Mouse (Mus musculus) kidney, adult 2 months (tissue): Measurements from ENCODE around the gene Tmc6.

Experiments used
- CTCF ChIP-seq: fragments of 200-500 bp; conservative IDR thresholded peaks from 2 replicates; pipeline ENCODE4 v1.5.1; 2011; ENCODE audit warnings: low read depth, mild to moderate bottlenecking, control low read depth, low read length, moderate library complexity, mixed read lengths; ENCODE audit not compliant: insufficient read depth, insufficient read length
- POLR2A ChIP-seq: fragments of 200-500 bp; IDR thresholded peaks from one replicate; pipeline ENCODE4 v1.6.1; 2011; ENCODE audit warnings: low read depth, low read length, control low read depth

DNA sequence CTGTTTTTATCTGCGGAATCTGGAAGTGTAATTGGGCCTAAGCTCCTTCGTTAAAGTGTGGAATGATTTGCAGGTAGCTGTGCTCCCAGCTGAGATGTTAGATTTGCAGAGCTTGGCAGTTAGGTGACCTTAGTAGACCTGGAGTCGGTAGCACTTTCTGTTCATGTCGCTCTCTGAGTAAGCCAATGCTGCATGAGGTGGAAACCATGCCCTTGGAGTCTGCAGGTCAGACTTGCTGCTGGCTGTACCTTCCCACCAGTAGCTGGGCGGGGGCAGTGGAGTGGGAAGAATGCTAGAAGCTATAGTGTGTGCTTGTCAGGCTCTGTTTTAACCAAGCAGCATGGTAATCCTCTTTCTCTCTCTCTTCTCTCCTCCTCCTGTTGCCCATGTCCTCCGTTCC is 40.9 kb downstream of the Tmc6 start:
- TF ChIP-seq POLR2A (no peak), CTCF (no peak)
